Mouse (Mus musculus): ENCODE measurements around the gene Fgf9.

Gene Fgf9

DNA sequence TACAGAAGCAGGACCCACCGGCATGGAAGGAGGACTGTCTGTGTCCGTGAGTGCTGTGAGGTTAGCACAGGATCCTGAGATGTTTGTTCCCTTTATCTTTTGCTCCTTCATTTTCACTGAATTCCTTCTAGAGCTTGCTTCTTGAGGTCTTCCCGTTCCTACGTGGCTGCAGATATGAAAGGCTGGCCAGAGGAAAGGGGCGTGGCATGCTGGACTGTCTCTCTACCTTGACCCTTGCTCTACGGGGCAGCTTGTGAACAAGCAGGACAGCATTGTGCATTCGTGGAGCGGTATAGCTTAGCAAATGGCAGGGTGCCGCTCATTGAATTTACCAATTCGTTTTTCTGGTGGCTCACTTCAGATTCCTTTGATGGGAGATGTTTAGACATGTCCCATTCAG is 21.0 kb downstream of the Fgf9 start:
- no peak for DNase-seq

DNA sequence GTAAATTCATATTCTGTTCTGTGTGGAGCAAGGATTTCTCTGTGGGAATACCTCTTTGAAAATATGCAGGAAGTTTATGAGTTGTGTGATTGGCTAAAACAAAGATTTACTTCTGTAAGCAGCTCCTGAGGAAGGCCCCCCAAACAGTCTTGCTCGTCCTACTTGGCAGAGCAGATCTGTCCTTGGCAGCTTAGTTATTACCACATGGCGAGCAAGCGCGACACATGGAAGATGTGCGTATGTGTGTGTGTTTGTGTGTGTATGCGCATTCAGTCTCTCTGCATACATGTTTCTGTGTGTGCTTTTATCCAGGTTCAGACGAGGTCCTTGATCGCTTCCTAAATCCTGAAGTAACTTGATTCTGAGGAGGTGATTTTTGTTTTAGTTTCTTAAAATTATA is 29.3 kb downstream of the Fgf9 start:
- DNase-seq, result no peak

DNA sequence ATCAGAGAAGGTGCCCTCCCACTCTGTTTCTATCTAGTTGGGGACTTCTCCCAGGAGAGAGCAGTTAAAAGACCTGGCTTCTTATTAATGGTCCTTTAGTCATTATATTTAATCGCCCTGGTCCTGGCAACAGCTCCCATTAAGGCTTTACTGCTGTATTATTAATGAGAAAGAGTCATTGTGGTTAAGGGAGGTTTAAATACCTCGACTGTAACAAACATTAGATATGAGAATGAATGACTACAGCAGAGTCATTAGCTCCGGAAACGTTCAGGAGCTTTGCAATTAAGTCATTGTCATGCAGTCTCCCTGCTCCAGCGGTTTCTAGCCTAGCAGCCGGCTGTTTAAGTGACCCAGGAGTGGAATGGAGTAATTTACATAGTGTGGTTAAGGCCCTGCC is 31.0 kb downstream of the Fgf9 start:
- DNase-seq, result no peak

DNA sequence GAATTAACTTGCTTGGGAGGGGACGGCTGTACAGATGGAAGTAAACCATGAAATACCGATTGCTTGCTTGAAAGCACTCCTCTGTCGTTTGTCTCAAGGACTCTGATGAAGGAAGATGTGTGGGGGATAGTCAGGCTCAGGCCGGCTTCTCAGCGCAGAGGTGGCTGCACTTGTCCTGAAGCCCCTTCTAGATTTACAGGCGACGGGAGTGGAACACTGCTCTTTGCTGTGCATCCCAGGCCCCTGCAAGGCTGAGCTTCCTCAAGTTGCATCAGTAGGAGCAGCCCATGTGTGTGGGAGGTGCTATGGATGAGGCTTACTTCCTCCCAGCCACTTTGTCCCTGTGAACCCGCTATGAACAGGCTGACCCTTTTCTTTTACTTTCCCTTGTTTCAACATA is 33.9 kb downstream of the Fgf9 start:
- no peak for DNase-seq

DNA sequence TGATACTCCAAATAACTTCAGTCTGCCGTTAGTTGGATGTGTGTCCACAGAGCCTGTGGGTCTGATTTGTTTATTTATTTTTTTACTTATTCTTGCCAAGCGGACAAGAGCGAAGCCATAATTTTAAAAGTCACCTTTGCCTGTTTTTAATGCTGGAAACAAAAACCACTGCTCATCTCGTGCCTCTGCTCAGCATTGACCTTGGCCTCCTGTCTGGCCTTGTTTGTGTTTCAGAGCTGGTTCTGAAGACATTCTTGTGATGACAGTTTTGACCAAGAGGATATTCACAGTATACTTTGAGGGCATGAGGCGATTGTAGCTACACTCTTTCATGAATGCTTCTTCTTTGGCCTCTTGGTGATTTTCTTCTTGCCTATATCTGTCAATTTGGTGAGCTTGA is 35.2 kb downstream of the Fgf9 start:
- no peak for DNase-seq

DNA sequence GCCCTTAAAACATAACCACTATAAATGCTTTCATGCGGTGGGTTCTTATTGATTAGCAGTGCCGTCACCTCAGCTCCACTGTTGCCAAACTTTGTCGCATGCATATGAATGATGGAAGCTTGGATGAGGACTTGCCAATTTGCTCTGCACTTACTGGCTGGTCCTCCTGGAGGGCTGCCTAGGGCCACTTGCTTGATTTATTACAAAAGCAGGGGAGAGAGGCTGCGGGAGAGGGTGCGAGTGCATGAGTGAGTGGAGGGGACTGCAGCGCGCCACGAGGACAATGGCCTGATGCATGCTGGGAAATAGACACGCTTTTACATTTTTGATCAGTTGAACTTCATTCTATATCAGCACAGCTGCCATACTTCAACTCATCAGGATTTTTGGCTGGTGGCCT is 39.3 kb downstream of the Fgf9 start:
- no peak for DNase-seq

DNA sequence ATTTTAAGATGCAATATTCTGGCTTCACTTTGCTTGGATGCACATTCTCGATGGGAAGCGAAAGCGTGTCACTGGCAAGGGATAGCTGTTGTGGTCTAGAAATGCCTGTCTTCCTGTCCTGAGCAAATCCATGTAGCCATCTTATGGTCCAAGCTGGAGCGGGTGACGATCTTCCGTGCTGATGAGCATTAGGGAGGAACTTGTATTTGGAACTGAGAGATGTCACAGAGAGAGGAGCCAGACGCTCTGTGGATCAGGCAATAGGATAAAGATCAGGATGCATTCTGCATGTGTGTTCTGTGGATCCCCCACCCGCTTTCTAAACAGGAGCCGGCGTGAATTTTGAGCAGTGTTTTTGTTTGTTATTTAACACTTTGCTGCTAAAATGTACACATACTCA is 41.2 kb downstream of the Fgf9 start:
- DNase-seq, result no peak

DNA sequence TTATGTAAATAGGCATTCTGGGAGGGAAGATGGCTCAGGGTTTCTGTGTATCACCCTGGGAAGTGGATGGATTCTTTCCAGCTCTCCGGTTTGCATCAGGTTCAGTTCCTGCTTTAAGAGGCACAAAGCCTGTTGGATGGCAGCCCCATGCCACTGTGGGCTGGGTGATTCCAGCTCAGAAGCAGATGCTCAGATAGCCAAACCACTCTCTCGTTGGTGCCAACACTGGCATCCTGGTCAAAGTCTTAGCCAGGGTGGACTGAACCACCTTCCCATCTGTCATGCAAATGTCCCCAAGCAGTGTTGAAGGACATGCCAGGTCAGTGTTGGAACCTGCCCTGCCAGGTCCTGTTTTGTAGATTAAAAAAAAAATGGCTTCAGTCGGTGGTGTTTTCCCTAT is 42.0 kb downstream of the Fgf9 start:
- no peak for DNase-seq

DNA sequence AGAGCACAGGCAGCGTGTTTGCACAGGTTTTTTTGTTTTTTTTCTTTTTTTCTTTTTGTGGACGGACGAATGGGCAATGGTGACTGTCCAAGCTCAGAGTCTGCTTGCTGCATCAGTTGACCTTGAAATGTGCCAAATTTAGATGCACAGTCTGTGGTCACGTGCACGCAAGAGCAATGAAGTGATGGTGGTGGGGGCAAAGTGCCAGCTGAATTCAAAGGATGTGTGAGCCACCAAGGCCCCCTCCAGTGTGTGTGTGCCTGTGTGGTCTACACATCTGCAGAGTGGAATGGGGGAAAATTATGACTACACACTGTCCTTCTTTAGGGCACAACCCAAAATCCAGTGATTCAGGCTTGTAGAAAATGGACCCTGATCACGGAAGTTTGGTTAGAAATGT is 42.8 kb downstream of the Fgf9 start:
- no peak for DNase-seq

DNA sequence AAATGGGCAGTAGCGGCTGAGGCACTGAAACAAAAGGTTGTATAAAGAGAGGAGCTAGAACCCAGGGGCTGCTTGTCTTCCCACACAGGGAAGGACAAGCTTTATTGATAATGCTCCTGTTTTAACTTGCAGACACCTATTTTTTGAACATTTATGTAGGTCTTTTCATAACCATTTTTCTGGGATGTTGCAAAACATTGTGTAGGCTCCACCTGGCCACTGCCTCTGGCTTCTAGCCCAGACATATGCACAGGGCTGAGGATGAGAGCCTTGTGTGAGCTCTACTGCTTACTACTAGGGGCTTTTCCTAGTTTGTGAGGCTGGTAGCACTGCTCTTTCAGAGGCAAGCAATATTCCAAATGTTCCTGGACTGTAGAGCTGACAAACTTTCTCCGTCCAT is 43.8 kb downstream of the Fgf9 start:
- no peak for DNase-seq

DNA sequence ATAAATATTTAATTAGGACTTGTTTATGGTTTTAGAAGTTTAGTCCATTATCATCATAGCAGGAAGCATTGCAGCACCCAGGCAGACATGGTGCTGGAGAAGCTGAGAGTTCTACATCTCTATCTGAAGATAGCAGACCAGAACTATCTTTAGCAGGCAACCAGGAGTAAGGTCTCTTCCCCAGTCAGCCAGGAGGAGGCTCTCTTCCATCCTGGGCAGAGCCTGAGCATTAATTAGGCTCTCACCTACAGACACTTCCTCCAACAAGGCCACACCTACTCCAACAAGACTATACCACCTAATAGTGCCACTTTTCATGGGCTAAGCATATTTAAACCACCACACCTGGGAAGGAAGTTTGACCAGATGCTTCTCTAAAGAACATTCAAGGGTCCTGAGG is 54.3 kb downstream of the Fgf9 start:
- no peak for DNase-seq

DNA sequence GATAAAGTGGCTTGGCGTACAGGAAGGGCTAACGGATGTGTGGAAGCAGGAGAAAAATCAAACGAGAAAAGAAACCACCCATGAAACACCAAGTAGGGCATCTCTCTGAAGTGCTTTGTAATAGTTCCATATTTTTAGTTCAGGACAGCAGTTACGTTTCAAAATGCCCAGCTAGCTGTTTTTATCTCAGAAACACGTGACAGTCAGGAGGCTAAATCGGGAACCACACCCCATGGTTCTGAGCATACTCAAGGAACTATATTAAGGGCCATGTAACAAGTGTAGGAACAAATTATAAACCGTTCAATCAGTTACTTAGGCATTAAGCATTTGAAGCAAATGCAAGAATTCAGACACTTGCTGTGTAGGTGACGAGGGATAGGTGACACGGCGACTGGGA is 56.2 kb downstream of the Fgf9 start:
- DNase-seq, result no peak

DNA sequence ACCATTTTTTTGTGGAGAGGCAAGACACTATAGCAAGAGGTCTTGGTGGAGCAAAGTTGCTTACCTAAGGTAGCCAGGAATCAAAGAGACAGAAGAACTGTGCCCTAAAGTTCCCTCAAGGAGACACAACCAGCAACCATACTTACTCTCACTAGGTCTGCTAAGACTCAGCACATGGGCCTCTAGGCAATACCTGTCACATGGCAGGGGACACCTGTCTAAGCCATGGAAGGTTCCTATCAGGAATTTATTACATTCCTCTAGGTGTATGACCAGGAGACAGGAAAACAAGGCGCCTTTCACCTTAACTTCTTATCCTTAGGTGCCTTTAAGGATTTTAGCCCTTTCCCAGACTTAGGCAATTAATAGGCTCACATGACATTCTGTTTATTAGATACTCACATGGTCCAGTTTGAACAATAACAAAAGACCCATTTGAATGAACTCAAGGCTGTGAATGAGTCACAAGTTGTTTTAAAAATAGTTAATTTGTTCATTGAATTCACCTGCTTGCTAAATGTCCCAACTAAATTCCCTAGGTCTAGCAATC is 69.2 kb downstream of the Fgf9 start:
- DNase-seq, result no peak

DNA sequence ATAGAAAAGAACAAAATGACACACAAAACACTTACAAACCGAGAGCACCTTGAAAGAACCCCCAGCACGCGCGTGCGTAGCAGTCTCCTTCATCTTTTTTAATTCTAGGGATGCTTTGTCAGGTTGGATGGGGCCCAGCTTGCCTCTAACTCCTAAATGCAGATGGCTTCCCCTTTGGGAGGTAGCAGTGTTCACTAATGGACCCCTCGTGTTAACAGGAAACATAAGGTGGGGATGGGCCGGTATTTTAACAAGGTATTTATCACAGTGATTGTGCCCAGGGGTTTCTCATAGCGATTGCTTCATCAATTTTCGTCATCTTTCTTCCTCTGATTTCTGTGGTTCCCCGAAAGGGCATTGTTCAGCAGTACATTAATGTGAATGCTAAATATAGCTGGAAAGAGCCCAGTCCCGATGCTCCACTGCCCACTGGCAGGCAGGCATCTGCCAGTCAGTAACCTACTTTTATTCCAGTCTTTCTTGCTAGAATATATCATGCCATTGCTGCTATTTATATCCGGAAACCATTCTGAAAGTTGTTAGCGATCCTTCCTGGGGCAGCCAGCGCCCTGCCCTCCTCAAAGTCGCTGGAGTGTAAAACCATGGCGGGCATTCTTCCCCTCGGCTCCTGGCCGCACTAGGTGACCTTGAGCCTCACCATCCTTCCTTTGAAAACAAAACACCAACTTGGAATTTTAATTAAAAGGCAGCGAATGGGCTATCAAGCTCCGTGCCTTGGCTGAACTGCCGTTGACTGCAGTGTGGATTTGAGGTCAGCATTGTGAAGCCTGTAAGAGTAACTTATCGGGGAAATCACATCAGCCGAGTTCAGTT is 79.5 kb downstream of the Fgf9 start:
- DNase-seq, result no peak

DNA sequence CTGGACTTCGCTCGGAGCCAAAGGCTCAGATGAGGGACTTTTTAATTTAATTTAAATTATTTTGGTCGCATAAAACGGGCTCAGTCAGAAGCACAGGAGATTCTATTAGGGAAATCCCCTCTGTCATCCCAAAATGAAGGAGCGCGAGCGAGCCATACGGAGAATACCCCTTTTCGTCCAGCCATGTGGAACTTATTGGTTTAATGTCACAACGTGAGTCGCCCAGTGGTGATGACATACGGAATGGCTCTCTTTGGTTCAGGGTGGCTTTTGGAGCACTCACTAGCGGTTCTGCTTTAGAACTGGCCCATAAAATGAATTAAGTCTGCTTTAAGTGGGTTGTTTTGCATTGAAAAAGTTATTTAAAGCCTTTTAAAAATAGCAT is 80.1 kb downstream of the Fgf9 start:
- DNase-seq, result no peak

DNA sequence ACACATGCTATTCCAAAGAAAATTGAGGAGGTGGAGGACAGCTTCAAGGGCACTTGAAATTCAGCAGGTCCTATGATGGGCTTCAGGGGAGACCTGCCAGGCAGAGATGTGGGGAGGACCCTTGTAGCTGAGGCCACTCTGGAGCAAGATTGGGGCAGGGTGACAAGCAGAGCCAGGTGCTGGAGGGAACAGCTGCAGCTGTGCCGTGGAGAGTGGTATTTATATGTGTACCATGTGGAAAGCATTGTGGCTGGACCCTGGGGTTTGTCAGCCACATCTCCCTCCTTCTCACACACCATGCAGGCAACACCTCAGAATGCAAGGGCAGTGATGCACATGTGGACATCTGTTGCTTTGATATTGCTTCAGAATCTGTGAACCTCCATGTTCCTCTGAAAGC is 81.8 kb downstream of the Fgf9 start:
- DNase-seq, result no peak

DNA sequence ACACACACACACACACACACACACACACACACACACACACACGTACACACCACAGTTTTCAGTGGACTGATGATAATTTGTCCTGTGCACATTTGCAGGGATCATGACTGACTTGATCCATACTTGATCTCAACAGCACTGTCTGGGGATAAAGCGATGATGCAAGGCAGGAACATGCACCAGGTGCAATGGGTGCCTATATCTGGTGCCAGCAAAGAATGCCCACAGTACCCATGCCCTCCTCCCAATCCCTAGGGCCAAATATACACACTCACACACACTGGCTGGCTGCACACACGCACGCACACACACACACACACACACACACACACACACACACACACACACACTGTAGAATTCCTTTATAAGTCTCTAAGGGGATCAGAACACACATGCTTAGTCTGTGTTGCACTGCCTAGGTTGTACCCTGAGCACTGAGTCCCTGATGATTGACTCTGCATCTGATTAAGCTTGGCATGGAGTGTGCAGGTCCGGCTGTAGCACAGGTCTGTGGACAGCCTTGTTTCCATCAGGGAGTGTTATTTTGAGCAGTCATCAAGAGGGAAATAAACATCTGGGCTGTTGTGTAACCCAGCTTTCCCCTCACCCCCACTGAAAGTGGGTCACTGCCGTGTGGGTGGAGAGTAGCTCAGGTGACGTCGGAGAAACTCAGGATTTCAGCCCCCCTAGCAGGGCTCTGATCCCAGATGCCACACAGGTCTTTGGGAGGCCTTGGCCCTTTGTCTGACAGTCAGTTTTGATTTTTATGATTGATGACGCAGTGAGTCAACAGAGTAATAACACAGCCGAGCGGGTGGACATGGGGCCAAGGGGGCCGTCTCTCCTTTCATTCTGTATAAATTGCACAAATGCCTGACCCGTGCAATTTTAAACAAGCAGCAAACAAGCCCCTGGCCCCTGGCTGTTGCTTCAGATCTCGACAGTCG is 83.4 kb downstream of the Fgf9 start:
- DNase-seq, result no peak

DNA sequence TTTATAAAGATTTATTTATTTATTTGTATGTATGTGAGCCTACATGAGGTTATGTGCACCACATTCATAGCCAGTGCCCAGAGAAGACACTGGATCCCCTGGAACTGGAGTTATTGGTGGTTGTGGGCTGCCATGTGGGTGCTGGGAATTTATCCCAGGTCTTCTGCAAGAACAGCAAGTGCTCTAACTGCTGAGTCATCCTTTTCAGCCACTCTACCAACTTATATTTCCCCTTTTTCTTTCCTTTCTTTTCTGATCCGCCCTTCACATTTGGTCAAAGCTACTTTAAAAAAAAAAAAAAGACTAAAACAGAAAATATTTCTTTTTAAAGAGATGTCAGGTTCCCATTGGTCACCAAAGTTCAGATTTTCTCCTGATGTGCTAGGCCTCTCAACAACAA is 90.3 kb downstream of the Fgf9 start:
- no peak for DNase-seq
